Mouse (Mus musculus): ENCODE results near the gene Ift88.

GRCm38 (mm10) chr14:57527598-57527997 lies 103.7 kb downstream of the Ift88 start:
- TF ChIP-seq POLR2A (IDR thresholded peaks at IDR 0.05; ENCODE audit: low read depth, low read length), result no peak
- TF ChIP-seq CTCF (IDR thresholded peaks at IDR 0.05; ENCODE audit: borderline replicate concordance, insufficient read depth, low read length), result no peak

Data from embryonic fibroblast, embryonic 13.5 days (primary cell).